Mouse (Mus musculus): ENCODE results near the gene Krit1. TPM values are rescaled to one million over a fixed set of nuclear protein-coding genes. Genes with fewer than 3 reads are reported as not detected.
"Not testable (repeated sequence)": the region's sequence is repeated elsewhere in the genome, so short reads cannot be mapped to it uniquely, and the experiment has no call there.

The Krit1 gene
- polyA plus RNA-seq, 1 experiment = 56.1 TPM

- H3K27me3 ChIP-seq (ENCODE audit: control insufficient read depth, insufficient read depth, low read length, poor library complexity, severe bottlenecking) = no peaks in the 10 kb centered on the region
- H3K4me1 ChIP-seq (ENCODE audit: control insufficient read depth, insufficient read depth, low read length) = no peaks in the 10 kb centered on the region
- H3K36me3 ChIP-seq (ENCODE audit: control insufficient read depth, insufficient read depth, low read length, poor library complexity, severe bottlenecking) = no peaks in the 10 kb centered on the region
- no peaks in the 10 kb centered on the region for H3K9me3 ChIP-seq (replicated peaks; ENCODE audit: control insufficient read depth, insufficient read depth, low read length, poor library complexity, severe bottlenecking)
- H3K27ac ChIP-seq (ENCODE audit: insufficient read depth, low read length) = no peak overlapping the region
- H3K4me3 ChIP-seq (ENCODE audit: low read depth, low read length) = no peak overlapping the region
- TF ChIP-seq EP300 (IDR thresholded peaks at IDR 0.05; ENCODE audit: insufficient read depth, low read depth, low read length) = no peak
- TF ChIP-seq CTCF (IDR thresholded peaks at IDR 0.05; ENCODE audit: low read depth, low read length) = no peak
- TF ChIP-seq POLR2A (IDR thresholded peaks at IDR 0.05; ENCODE audit: insufficient read depth, low read length) = no peak
- no peak overlapping the region for H3K9ac ChIP-seq (ENCODE audit: low read depth, poor library complexity, severe bottlenecking)
Measured at GRCm38 (mm10) chr5:3784751-3785496, 18.1 kb upstream of the Krit1 start.

- TF ChIP-seq CTCF (IDR thresholded peaks at IDR 0.05; ENCODE audit: low read depth, low read length) (no peak), POLR2A (IDR thresholded peaks at IDR 0.05; ENCODE audit: insufficient read depth, low read length) (no peak), EP300 (IDR thresholded peaks at IDR 0.05; ENCODE audit: insufficient read depth, low read depth, low read length) (no peak)
- Histone ChIP-seq H3K9me3 (replicated peaks; ENCODE audit: control insufficient read depth, insufficient read depth, low read length, poor library complexity, severe bottlenecking) (no peaks in the 10 kb centered on the region), H3K27ac (ENCODE audit: insufficient read depth, low read length) (no peak overlapping the region), H3K27me3 (ENCODE audit: control insufficient read depth, insufficient read depth, low read length, poor library complexity, severe bottlenecking) (no peaks in the 10 kb centered on the region), H3K36me3 (ENCODE audit: control insufficient read depth, insufficient read depth, low read length, poor library complexity, severe bottlenecking) (no peaks in the 10 kb centered on the region), H3K9ac (ENCODE audit: low read depth, poor library complexity, severe bottlenecking) (no peak overlapping the region), H3K4me3 (ENCODE audit: low read depth, low read length) (no peak overlapping the region), H3K4me1 (ENCODE audit: control insufficient read depth, insufficient read depth, low read length) (no peaks in the 10 kb centered on the region)
Measured at GRCm38 (mm10) chr5:3787548-3787947, 15.4 kb upstream of the Krit1 start.

- H3K27ac ChIP-seq (ENCODE audit: insufficient read depth, low read length) = no peak overlapping the region
- TF ChIP-seq POLR2A (IDR thresholded peaks at IDR 0.05; ENCODE audit: insufficient read depth, low read length) = no peak
- no peak for TF ChIP-seq CTCF (IDR thresholded peaks at IDR 0.05; ENCODE audit: low read depth, low read length)
- TF ChIP-seq EP300 (IDR thresholded peaks at IDR 0.05; ENCODE audit: insufficient read depth, low read depth, low read length) = no peak
- H3K27me3 ChIP-seq (ENCODE audit: control insufficient read depth, insufficient read depth, low read length, poor library complexity, severe bottlenecking) = no peaks in the 10 kb centered on the region
- no peak overlapping the region for H3K4me3 ChIP-seq (ENCODE audit: low read depth, low read length)
- no peaks in the 10 kb centered on the region for H3K4me1 ChIP-seq (ENCODE audit: control insufficient read depth, insufficient read depth, low read length)
- no peaks in the 10 kb centered on the region for H3K36me3 ChIP-seq (ENCODE audit: control insufficient read depth, insufficient read depth, low read length, poor library complexity, severe bottlenecking)
- no peaks in the 10 kb centered on the region for H3K9me3 ChIP-seq (replicated peaks; ENCODE audit: control insufficient read depth, insufficient read depth, low read length, poor library complexity, severe bottlenecking)
- H3K9ac ChIP-seq (ENCODE audit: low read depth, poor library complexity, severe bottlenecking) = no peak overlapping the region
Measured at GRCm38 (mm10) chr5:3791048-3791447, 11.9 kb upstream of the Krit1 start.

- H3K27ac ChIP-seq (ENCODE audit: insufficient read depth, low read length); H3K36me3 ChIP-seq (ENCODE audit: control insufficient read depth, insufficient read depth, low read length, poor library complexity, severe bottlenecking); H3K9me3 ChIP-seq (replicated peaks; ENCODE audit: control insufficient read depth, insufficient read depth, low read length, poor library complexity, severe bottlenecking); H3K27me3 ChIP-seq (ENCODE audit: control insufficient read depth, insufficient read depth, low read length, poor library complexity, severe bottlenecking); H3K4me1 ChIP-seq (ENCODE audit: control insufficient read depth, insufficient read depth, low read length); H3K9ac ChIP-seq (ENCODE audit: low read depth, poor library complexity, severe bottlenecking); H3K4me3 ChIP-seq (ENCODE audit: low read depth, low read length): not testable (repeated sequence)
Measured at GRCm38 (mm10) chr5:3797101-3797500, 5.9 kb upstream of the Krit1 start.

- not testable (repeated sequence) for H3K27ac ChIP-seq (ENCODE audit: insufficient read depth, low read length); H3K9ac ChIP-seq (ENCODE audit: low read depth, poor library complexity, severe bottlenecking); H3K27me3 ChIP-seq (ENCODE audit: control insufficient read depth, insufficient read depth, low read length, poor library complexity, severe bottlenecking); H3K36me3 ChIP-seq (ENCODE audit: control insufficient read depth, insufficient read depth, low read length, poor library complexity, severe bottlenecking); H3K4me3 ChIP-seq (ENCODE audit: low read depth, low read length); H3K4me1 ChIP-seq (ENCODE audit: control insufficient read depth, insufficient read depth, low read length); H3K9me3 ChIP-seq (replicated peaks; ENCODE audit: control insufficient read depth, insufficient read depth, low read length, poor library complexity, severe bottlenecking)
Measured at GRCm38 (mm10) chr5:3798656-3799055, 4.3 kb upstream of the Krit1 start.

- H3K4me3 ChIP-seq (ENCODE audit: low read depth, low read length) = no peak overlapping the region
- no peak overlapping the region for H3K9ac ChIP-seq (ENCODE audit: low read depth, poor library complexity, severe bottlenecking)
- no peaks in the 10 kb centered on the region for H3K9me3 ChIP-seq (replicated peaks; ENCODE audit: control insufficient read depth, insufficient read depth, low read length, poor library complexity, severe bottlenecking)
- no peak for TF ChIP-seq CTCF (IDR thresholded peaks at IDR 0.05; ENCODE audit: low read depth, low read length)
- no peak for TF ChIP-seq EP300 (IDR thresholded peaks at IDR 0.05; ENCODE audit: insufficient read depth, low read depth, low read length)
- no peak for TF ChIP-seq POLR2A (IDR thresholded peaks at IDR 0.05; ENCODE audit: insufficient read depth, low read length)
- H3K27me3 ChIP-seq (ENCODE audit: control insufficient read depth, insufficient read depth, low read length, poor library complexity, severe bottlenecking) = no peaks in the 10 kb centered on the region
- no peaks in the 10 kb centered on the region for H3K4me1 ChIP-seq (ENCODE audit: control insufficient read depth, insufficient read depth, low read length)
- H3K27ac ChIP-seq (ENCODE audit: insufficient read depth, low read length) = no peak overlapping the region
- H3K36me3 ChIP-seq (ENCODE audit: control insufficient read depth, insufficient read depth, low read length, poor library complexity, severe bottlenecking) = no peaks in the 10 kb centered on the region
Measured at GRCm38 (mm10) chr5:3800041-3800440, 2.9 kb upstream of the Krit1 start.
